Mouse (Mus musculus) kidney, postnatal 25 days (tissue): ENCODE data around the gene Gm20403.
"Not testable (repeated sequence)": the region's sequence is repeated elsewhere in the genome, so short reads cannot be mapped to it uniquely, and the experiment has no call there.

Source experiments
- DNase-seq, 2 experiments: peaks; one replicate each; pipeline ENCODE4 v3.0.0; 2021; ENCODE audit warnings: mixed read lengths in 2 of 2

The Gm20403 gene

DNA sequence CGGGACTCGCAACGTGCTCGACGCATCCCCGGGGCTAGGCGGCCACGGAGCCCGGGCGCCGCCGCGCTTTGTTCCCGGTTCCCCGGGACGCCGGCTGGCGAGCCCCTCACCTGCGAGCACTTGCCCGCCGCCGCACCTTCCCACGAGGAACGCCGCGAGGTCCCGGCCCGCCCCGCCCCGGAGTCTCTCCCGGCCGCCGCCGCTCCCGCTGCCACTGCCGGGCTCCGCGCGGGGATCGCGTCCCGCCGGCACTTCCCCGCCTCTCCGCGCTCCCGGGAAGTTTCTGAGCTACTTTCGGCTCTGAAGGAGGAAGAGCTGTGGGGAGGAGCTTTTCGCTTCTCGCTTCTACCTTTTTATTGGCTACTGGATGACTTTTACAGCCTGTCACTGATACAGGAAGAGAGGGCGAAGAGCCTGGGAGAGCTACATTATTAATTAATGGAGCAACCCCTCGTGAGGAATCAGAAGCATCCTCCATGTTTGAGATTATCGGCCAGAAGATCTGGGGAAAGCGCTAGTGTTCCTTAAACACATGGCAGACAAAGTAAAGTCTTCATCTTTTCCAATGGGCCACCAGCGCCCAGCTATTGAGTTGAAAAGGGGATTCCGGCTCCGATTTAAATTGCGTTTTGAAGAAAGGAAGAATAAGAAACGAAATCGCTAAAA is at the start of gene Gm20403:
TSS of gene Gm20403 (minus strand) at position 478 of the 666 bp plus-strand sequence.
- DNase-seq, result peak; percentile 75 to 88

DNA sequence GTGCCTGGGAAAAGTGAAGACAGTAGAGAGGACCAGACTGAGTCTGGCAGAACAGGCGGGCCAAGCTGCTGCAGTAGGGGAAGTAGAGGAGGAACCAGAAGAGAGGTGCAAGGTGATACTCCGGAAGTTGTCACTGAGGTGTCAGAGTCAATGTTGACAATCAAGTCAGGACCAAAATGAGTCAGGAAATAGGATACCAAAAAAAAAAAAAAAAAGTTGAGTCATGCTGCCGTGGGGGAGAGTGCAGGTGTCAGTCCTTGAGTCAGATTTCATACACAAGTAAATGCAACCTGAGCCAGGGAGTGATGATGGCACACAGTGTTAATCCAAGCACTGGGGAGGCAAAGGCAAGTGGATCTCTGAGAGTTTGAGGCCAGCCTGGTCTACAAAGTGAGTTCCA is 40.8 kb upstream of the Gm20403 start:
- DNase-seq, result no peak

- DNase-seq, result no peak
Measured at GRCm38 (mm10) chr12:55023284-55023683, 37.0 kb upstream of the Gm20403 start.

- no peak for DNase-seq
Measured at GRCm38 (mm10) chr12:55019421-55019877, 33.1 kb upstream of the Gm20403 start.

DNA sequence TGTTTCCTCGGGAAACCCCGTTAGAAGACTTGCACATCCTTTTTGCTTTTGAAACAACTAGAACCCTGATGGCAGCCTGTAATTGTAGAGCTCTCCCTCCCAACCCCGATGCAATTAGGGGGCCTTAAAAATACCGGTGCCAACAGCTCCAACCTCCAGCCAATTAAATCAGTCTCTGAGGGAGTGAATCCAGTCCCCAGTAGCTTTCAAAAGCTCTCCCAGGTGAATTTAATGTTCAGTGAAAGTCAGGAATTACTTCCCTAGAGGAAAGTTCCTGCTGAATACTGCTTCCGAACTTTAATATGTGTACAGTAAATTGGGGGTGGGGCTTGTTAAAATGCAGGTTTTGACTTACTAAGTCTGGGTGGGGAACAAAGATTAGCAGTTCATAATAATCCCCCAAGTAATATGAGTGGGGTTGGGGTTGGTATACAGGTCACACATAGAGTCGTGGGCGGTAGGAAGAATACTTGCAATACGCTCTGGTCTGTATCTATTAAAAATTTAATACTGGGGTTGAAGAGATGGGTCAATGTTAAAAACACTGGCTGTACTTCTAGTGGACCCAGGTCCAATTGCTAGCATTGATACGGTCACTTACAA is 30.9 kb upstream of the Gm20403 start:
- no peak for DNase-seq

- DNase-seq, result no peak
Measured at GRCm38 (mm10) chr12:55016339-55017118, 30.2 kb upstream of the Gm20403 start.

DNA sequence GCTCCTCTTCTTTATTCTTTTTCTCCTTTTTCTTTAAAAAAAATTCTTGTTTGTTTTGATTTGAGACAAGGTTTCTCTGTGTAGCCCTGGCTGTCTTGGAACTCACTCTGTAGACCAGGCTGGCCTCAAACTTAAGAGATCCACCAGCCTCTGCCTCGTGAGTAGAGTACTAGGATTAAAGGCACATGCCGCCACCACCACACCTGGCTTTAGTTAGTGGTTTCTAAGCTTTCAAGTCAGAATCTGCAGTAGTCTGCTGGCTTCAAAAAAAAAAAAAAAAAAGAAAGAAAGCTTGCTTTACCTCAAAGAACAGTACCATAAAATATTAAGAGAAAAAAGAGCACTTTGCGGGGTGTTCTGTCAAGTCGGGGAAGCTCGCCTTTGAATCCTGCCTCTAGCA is 29.1 kb upstream of the Gm20403 start:
- no peak for DNase-seq

DNA sequence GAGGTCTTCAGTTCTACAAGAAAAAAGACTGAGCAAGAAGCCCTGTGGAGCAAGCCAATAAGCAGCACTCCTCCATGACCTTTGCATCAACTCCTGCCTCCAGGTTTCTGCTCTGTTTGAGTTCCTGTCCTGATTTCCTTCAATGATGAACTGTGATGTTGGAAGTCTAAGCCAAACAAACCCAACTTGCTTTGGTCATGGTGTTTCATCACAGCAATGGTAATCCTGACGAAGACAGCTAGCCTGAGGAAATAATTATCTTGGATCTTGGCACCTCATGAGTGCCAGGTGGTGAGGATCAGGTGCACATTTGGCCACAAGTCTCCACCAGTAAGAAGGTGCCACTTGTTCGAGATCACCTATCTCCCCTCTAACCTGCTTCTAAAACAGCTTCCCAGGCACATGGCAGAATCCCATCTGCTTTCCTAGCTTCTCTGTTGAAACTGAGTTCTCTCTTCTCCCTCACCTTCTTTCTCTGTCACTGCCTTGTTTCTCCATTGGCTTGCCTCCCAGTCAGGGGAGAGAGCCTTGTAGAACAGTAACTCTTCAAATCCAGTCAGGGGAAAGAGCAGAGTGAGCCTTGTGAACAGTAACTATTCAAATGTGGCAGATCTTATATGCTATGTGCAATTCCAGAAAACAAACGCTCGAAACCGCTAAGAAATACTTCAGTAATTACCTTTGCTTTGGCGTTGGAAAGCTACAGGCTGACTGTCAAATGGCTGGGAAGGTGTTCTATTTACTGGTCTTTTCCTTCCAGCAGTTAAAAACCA is 27.5 kb upstream of the Gm20403 start, which contains the start of gene Baz1a:
TSS of gene Baz1a (minus strand) at position 723 of the 773 bp plus-strand sequence.
- peak in 1 of 2 experiments; percentile 22 for DNase-seq

DNA sequence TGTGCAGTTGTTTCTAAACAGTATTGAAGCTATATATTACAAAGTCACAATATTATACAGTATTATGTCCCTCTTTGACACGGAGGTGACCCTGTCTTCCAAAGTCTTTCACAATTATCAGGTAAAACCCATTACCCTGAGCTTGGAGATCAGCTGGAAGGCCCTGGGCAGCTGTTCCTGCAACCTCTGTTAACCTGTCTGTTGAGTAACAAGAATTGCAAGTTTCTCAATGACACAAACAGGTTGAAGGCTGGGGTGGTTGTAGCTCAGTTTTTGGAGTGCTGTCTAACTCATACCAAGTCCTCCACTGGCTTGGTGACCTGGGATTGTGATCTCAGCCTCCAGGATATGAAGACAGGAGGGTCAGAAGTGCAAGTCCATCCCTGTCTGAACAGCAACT is 26.7 kb upstream of the Gm20403 start:
- no peak for DNase-seq

- DNase-seq, result no peak
Measured at GRCm38 (mm10) chr12:55007361-55008008, 21.2 kb upstream of the Gm20403 start.

GRCm38 (mm10) chr12:55006071-55006470 is 19.7 kb upstream of the Gm20403 start:
- no peak for DNase-seq

GRCm38 (mm10) chr12:55004396-55004795 is 18.1 kb upstream of the Gm20403 start:
- no peak for DNase-seq

DNA sequence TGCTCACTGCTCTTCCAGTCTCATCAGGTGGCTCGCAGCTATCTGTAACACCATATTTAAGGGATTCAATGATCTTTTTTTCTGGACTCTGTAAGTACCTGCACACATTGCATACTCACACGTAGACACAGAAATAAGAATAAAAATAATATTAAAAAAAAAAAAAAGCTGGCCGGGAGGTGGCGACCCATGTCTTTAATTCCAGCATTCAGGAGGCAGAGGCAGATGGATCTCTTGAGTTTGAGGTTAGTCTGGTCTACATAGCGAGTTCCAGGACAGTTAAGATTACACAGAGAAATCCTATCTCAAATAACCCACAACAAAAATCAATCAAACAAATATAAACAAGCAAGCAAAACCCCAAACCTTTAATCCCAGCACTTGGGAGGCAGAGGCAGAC is 17.5 kb upstream of the Gm20403 start:
- no peak for DNase-seq

DNA sequence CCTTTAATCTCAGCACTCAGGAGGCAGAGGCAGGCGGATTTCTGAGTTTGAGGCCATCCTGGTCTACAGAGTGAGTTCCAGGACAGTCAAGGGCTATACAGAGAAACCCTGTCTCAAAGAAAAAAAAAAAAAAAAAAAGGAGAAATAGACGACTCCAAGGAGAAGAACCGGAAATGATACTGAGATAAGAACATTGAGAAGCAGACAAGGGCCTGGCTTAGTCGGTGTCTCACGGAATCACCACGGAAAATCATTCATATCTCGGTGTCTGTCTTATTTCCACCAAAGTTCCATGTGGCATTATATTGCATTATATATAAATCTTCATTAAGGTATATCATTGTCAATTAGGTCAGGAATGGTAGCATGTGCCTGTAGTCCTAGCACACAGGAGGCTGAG is 16.2 kb upstream of the Gm20403 start:
- not testable (repeated sequence) for DNase-seq

- DNase-seq, result peak in 1 of 2 experiments; percentile 5
Measured at GRCm38 (mm10) chr12:54999016-54999690, 12.8 kb upstream of the Gm20403 start.

- no peak for DNase-seq
Measured at GRCm38 (mm10) chr12:54998411-54998810, 12.1 kb upstream of the Gm20403 start.

DNA sequence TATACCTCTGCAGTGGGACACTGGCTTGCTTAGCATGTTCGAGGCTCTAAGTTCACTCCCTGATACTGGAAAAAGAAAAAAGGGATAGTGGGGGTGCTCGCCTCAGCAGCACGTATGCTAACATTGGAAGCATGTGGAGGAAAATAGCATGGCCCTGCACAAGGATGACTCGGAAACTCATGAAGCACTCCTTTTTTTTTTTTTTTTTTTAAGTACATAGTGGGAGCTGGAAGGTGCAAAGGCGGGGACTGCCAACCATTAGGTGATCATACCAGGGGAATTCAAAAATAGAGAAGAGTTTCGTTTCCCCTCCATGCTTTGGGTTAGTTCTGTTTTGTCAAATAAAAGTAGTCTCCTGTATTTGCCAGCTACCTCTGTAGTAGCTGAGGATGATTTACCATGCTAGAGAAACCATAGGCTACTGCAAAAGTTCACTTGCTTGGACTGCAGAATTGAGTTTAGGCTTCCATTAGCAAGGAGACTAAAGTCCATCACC is 10.7 kb upstream of the Gm20403 start:
- DNase-seq, result no peak

DNA sequence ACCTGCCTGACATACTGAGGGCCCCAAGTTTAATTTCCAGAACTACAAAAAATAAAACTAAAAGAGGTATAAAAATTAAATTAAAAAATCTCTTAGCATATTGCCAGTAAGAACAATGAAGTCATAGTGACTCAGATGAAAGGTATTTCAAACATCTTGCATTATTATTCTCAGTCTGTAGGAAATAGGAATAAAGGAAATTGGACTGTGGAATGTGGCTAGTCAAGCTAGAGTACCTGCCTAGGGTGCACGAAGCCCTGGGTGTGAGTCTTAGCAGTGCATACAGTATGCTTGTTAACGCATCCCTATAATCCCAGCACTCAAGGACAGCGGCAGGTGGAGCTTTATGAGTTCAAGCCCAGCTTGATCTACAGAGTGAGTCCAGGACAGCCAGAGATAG is 9.6 kb upstream of the Gm20403 start:
- no peak for DNase-seq

DNA sequence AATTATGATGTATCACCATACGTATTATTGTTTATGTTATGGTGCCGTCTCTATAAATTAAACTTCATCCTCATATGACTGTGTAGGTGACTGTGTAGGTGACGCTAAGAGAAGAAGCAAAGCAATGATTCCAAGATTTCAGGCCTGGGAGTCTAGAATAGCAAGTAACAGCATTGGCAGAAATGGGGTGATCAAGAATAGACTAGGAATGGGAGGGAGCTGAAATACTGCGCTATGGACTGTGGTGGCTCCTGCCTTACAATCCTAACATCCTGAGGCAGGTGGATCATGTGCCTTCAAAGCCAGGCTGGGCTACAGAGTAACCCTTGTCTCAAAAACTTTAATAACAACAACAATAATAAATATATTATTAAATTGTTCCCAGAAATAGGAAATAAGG is 8.1 kb upstream of the Gm20403 start:
- DNase-seq, result no peak

- no peak for DNase-seq
Measured at GRCm38 (mm10) chr12:54994068-54994386, 7.7 kb upstream of the Gm20403 start.

- DNase-seq, result no peak
Measured at GRCm38 (mm10) chr12:54993246-54994067, 7.1 kb upstream of the Gm20403 start.
